ENCODE assay signal across 13 mouse cellular contexts in genomic region chr10:19525939-19526338, GRCm38 (mm10).
"Had no signal": no experiment of that assay in that cellular context is flagged by ENCODE, and none has a peak within 500 bp of the region (broad histone marks: within the 10 kb centered on the region; RNA-seq: fewer than 3 reads in every experiment).

No protein-coding gene starts in this region.

- H3K27me3 ChIP-seq: liver, embryonic 13.5 days had no signal

- DNase-seq: kidney, postnatal 25 days; layer of hippocampus, postnatal 36 days; liver, embryonic 13.5 days; lung, adult 2 months; lung, postnatal 14 days; midbrain, embryonic 14.5 days; thymus, adult 2 months; thymus, postnatal 14 days; thymus, postnatal 4 days had no signal

- H3K9me3 ChIP-seq: liver, embryonic 13.5 days had no signal

- H3K27ac ChIP-seq: kidney, postnatal 0 days; left cerebral cortex, adult 2 months; liver, embryonic 13.5 days; stomach, postnatal 0 days had no signal

- H3K4me2 ChIP-seq: liver, embryonic 13.5 days; midbrain, embryonic 11.5 days had no signal

- H3K4me3 ChIP-seq: left cerebral cortex, adult 2 months; liver, embryonic 13.5 days had no signal

- H3K36me3 ChIP-seq: liver, embryonic 13.5 days had no signal

- H3K9ac ChIP-seq: liver, embryonic 13.5 days had no signal

- H3K4me1 ChIP-seq: liver, embryonic 13.5 days had no signal
